Mouse (Mus musculus) thymus, postnatal 10 days (tissue): ENCODE measurements around the gene Tlr5.

Experiments
- DNase-seq, 2 experiments: peaks; one replicate each; pipeline ENCODE4 v3.0.0; 2021; ENCODE audit warnings: low spot score in 2 of 2

The Tlr5 gene

GRCm38 (mm10) chr1:182990092-182990762, 35.6 kb downstream of the Tlr5 start:
- DNase-seq: no peak

DNA sequence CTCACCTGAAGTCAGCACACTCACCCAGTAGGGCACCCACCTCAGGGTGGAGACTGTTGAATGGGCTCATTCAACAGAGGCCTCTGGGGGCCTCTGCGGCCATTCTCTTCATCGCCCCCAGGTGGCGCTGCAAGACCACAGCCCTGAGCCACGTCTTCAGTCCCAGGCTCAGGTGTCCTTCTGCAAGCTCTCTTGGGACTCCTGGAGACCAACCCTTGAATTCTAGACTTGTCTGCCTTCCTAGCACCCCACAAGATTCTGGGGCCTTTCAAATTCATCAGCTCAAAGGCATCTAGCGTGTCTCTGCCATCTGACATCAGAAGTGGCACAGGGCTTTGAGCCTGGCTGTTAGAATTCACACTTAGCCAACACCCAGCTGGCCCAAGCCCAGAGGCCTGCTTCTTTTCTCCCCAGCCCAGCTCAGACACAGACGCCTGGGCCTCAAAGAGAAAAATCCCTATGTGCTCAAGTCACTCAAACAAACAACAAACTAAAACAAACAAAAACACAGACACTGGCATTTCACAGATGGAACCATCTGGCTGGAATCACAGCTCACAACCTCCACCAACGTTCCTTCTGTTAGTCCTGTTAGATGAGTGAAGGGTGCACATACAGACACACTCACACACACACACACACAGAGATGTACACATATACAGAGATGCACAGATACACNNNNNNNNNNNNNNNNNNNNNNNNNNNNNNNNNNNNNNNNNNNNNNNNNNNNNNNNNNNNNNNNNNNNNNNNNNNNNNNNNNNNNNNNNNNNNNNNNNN, 36.6 kb downstream of the Tlr5 start:
- DNase-seq: peak; percentile 70 to 83
